Mouse (Mus musculus): Measurements from ENCODE around the gene Cntn3.

GRCm38 (mm10) chr6:102186316-102186715, 386.6 kb downstream of the Cntn3 start:
- TF ChIP-seq CTCF (IDR thresholded peaks at IDR 0.05) (no peak), EP300 (IDR thresholded peaks at IDR 0.05) (no peak)
